Mouse (Mus musculus) limb, embryonic 13.5 days (tissue): ENCODE results near the gene Coro1c. TPM values are rescaled to one million over a fixed set of nuclear protein-coding genes. Genes with fewer than 3 reads are reported as not detected.
A peak's percentile ranks its signal among the peaks of the same experiment; 100 is the strongest.

Source experiments
- ATAC-seq: fragments of 200-750 bp; cut with Nextera tagmentation; 2 replicates; pipeline ENCODE4 v1.8.0; 2017; ENCODE audit warnings: low read depth, moderate number of reproducible peaks, moderate TSS enrichment; ENCODE audit not compliant: low FRiP score
- H3K27ac ChIP-seq: fragments of 300-500 bp; sonication (generic); 2 replicates; pipeline ENCODE4 v1.5.1; 2015; ENCODE audit warnings: inconsistent platforms, mild to moderate bottlenecking, moderate library complexity
- H3K27me3 ChIP-seq: fragments of 300-500 bp; sonication (generic); 2 replicates; pipeline ENCODE4 v1.6.1; 2015; ENCODE audit warnings: mild to moderate bottlenecking, inconsistent platforms
- H3K36me3 ChIP-seq: fragments of 300-500 bp; sonication (generic); 2 replicates; pipeline ENCODE4 v1.6.1; 2015; ENCODE audit warnings: inconsistent platforms, mild to moderate bottlenecking, moderate library complexity
- H3K4me1 ChIP-seq: fragments of 300-500 bp; sonication (generic); 2 replicates; pipeline ENCODE4 v1.6.1; 2015; ENCODE audit warnings: inconsistent platforms
- H3K4me2 ChIP-seq: fragments of 300-500 bp; sonication (generic); replicated peaks from 2 replicates; pipeline ENCODE4 v1.6.1; 2015; ENCODE audit warnings: inconsistent platforms, mild to moderate bottlenecking, moderate library complexity
- H3K4me3 ChIP-seq: fragments of 300-500 bp; sonication (generic); 2 replicates; pipeline ENCODE4 v1.5.1; 2015; ENCODE audit warnings: moderate library complexity, mild to moderate bottlenecking, inconsistent platforms
- H3K9ac ChIP-seq: fragments of 300-500 bp; sonication (generic); 2 replicates; pipeline ENCODE4 v1.6.1; 2015; ENCODE audit warnings: mild to moderate bottlenecking, inconsistent platforms
- H3K9me3 ChIP-seq: fragments of 300-500 bp; sonication (generic); 2 replicates; pipeline ENCODE4 v1.6.1; 2016; ENCODE audit warnings: inconsistent platforms
- WGBS: fragments of 180-500 bp; shearing (Covaris S2); methylation state at CpG from one replicate; pipeline ENCODE4 v1.1.7; 2015; 5-methylcytosine and 5-hydroxymethylcytosine counted together
- polyA plus RNA-seq: library from polyadenylated mRNA; unstranded; fragments of >200 nt; fragmentation: Nextera tagmentation; extraction: Ambion mirVana; gene quantifications from 2 replicates; pipeline ENCODE4 v1.2.1, GENCODE M21; 2015

Gene Coro1c
- polyA plus RNA-seq, 1 experiment from 2014 or later = 90.2 TPM

GRCm38 (mm10) chr5:113919060-113919459 is 10.5 kb upstream of the Coro1c start:
- 41% methylated on average over 7 of the region's 7 CpGs for WGBS
- peaks cover 18% of the 10 kb centered on the region; the same call in 1 of the 2 replicates for H3K4me1 ChIP-seq
- no peaks in the 10 kb centered on the region for H3K36me3 ChIP-seq
- no peak for ATAC-seq
- H3K9me3 ChIP-seq = no peaks in the 10 kb centered on the region
- no peak overlapping the region for H3K9ac ChIP-seq
- H3K4me3 ChIP-seq = no peak overlapping the region
- H3K27ac ChIP-seq = no peak overlapping the region
- no peak overlapping the region for H3K4me2 ChIP-seq
- no peaks in the 10 kb centered on the region for H3K27me3 ChIP-seq

GRCm38 (mm10) chr5:113918654-113919053 is 10.1 kb upstream of the Coro1c start:
- Histone ChIP-seq H3K4me3 (no peak overlapping the region), H3K27me3 (no peaks in the 10 kb centered on the region), H3K27ac (no peak overlapping the region), H3K36me3 (no peaks in the 10 kb centered on the region), H3K9me3 (no peaks in the 10 kb centered on the region), H3K9ac (0 out of 2 replicates have a peak overlapping the region, but pooled peaks have one; percentile 10), H3K4me1 (peaks cover 18% of the 10 kb centered on the region; the same call in 1 of the 2 replicates), H3K4me2 (no peak overlapping the region)
- WGBS = 8% methylated on average over 9 of the region's 9 CpGs
- ATAC-seq = no peak

- Histone ChIP-seq H3K27me3 (no peaks in the 10 kb centered on the region), H3K4me2 (no peak overlapping the region), H3K36me3 (no peaks in the 10 kb centered on the region), H3K4me3 (no peak overlapping the region), H3K9me3 (no peaks in the 10 kb centered on the region), H3K9ac (no peak overlapping the region), H3K4me1 (peaks cover 18% of the 10 kb centered on the region), H3K27ac (no peak overlapping the region)
- 67% methylated on average over 6 of the region's 6 CpGs for WGBS
- no peak for ATAC-seq
Measured at GRCm38 (mm10) chr5:113910705-113911104, 2.1 kb upstream of the Coro1c start.

- no peaks in the 10 kb centered on the region for H3K36me3 ChIP-seq
- no peaks in the 10 kb centered on the region for H3K9me3 ChIP-seq
- H3K4me3 ChIP-seq = no peak overlapping the region
- H3K4me1 ChIP-seq = peaks cover 23% of the 10 kb centered on the region
- H3K27ac ChIP-seq = no peak overlapping the region
- H3K27me3 ChIP-seq = no peaks in the 10 kb centered on the region
- 45% methylated on average over 10 of the region's 10 CpGs for WGBS
- ATAC-seq = no peak
- H3K4me2 ChIP-seq = no peak overlapping the region
- H3K9ac ChIP-seq = no peak overlapping the region
Measured at GRCm38 (mm10) chr5:113910065-113910701, 1.6 kb upstream of the Coro1c start.

GRCm38 (mm10) chr5:113907786-113908567 is 581 bp downstream of the Coro1c start:
- peaks cover 30% of the 10 kb centered on the region for H3K4me1 ChIP-seq
- H3K4me3 ChIP-seq = peak overlapping the region; percentile 97
- ATAC-seq = peak; percentile 57
- H3K27me3 ChIP-seq = no peaks in the 10 kb centered on the region
- WGBS = under 1% methylated on average over 69 of the region's 69 CpGs
- H3K9ac ChIP-seq = peak overlapping the region; percentile 88
- H3K36me3 ChIP-seq = no peaks in the 10 kb centered on the region
- peak overlapping the region; percentile 87 for H3K4me2 ChIP-seq
- no peaks in the 10 kb centered on the region for H3K9me3 ChIP-seq
- H3K27ac ChIP-seq = peak overlapping the region; percentile 91

- peak overlapping the region; percentile 88 for H3K9ac ChIP-seq
- H3K27me3 ChIP-seq = no peaks in the 10 kb centered on the region
- no peaks in the 10 kb centered on the region for H3K36me3 ChIP-seq
- H3K4me3 ChIP-seq = peak overlapping the region; percentile 97
- WGBS = 15% methylated on average over 17 of the region's 17 CpGs
- no peak for ATAC-seq
- H3K4me2 ChIP-seq = peak overlapping the region; percentile 87
- no peaks in the 10 kb centered on the region for H3K9me3 ChIP-seq
- peak overlapping the region; percentile 91; the same call in 1 of the 2 replicates for H3K27ac ChIP-seq
- peaks cover 31% of the 10 kb centered on the region for H3K4me1 ChIP-seq
Measured at GRCm38 (mm10) chr5:113906958-113907735, 1.4 kb downstream of the Coro1c start.

GRCm38 (mm10) chr5:113904987-113905386 is 3.6 kb downstream of the Coro1c start:
- Histone ChIP-seq H3K4me2 (no peak overlapping the region), H3K27me3 (no peaks in the 10 kb centered on the region), H3K9me3 (no peaks in the 10 kb centered on the region), H3K4me3 (no peak overlapping the region), H3K9ac (0 out of 2 replicates have a peak overlapping the region, but pooled peaks have one; percentile 15), H3K4me1 (peaks cover 40% of the 10 kb centered on the region), H3K27ac (no peak overlapping the region), H3K36me3 (no peaks in the 10 kb centered on the region)
- no peak for ATAC-seq
- WGBS = 40% methylated on average over 4 of the region's 4 CpGs

- H3K4me2 ChIP-seq = no peak overlapping the region
- H3K27ac ChIP-seq = no peak overlapping the region
- no peaks in the 10 kb centered on the region for H3K27me3 ChIP-seq
- no peaks in the 10 kb centered on the region for H3K9me3 ChIP-seq
- H3K36me3 ChIP-seq = no peaks in the 10 kb centered on the region
- H3K4me3 ChIP-seq = no peak overlapping the region
- no peak for ATAC-seq
- WGBS = 73% methylated on average over 5 of the region's 5 CpGs
- no peak overlapping the region for H3K9ac ChIP-seq
- peaks cover 40% of the 10 kb centered on the region for H3K4me1 ChIP-seq
Measured at GRCm38 (mm10) chr5:113902983-113903382, 5.6 kb downstream of the Coro1c start.

GRCm38 (mm10) chr5:113902017-113902416 is 6.5 kb downstream of the Coro1c start:
- H3K9me3 ChIP-seq = no peaks in the 10 kb centered on the region
- no peak overlapping the region for H3K27ac ChIP-seq
- 78% methylated on average over 6 of the region's 6 CpGs for WGBS
- no peak overlapping the region for H3K4me3 ChIP-seq
- no peaks in the 10 kb centered on the region for H3K36me3 ChIP-seq
- no peak for ATAC-seq
- H3K27me3 ChIP-seq = no peaks in the 10 kb centered on the region
- H3K9ac ChIP-seq = peak overlapping the region; percentile 53; the same call in 1 of the 2 replicates
- H3K4me2 ChIP-seq = no peak overlapping the region
- peaks cover 36% of the 10 kb centered on the region for H3K4me1 ChIP-seq

GRCm38 (mm10) chr5:113901074-113901571 is 7.4 kb downstream of the Coro1c start:
- Histone ChIP-seq H3K27ac (no peak overlapping the region), H3K9ac (no peak overlapping the region), H3K36me3 (no peaks in the 10 kb centered on the region), H3K4me1 (peaks cover 27% of the 10 kb centered on the region), H3K4me2 (no peak overlapping the region), H3K4me3 (no peak overlapping the region), H3K9me3 (no peaks in the 10 kb centered on the region), H3K27me3 (no peaks in the 10 kb centered on the region)
- peak; percentile 40; the same call in 1 of the 2 replicates for ATAC-seq
- WGBS = 43% methylated on average over 8 of the region's 8 CpGs

- WGBS = 91% methylated on average over 12 of the region's 12 CpGs
- Histone ChIP-seq H3K9ac (no peak overlapping the region), H3K4me1 (peaks cover 20% of the 10 kb centered on the region), H3K36me3 (no peaks in the 10 kb centered on the region), H3K9me3 (no peaks in the 10 kb centered on the region), H3K4me2 (no peak overlapping the region), H3K27ac (no peak overlapping the region), H3K27me3 (no peaks in the 10 kb centered on the region), H3K4me3 (no peak overlapping the region)
- no peak for ATAC-seq
Measured at GRCm38 (mm10) chr5:113899543-113899942, 9.0 kb downstream of the Coro1c start.
